Mouse (Mus musculus): Measurements from ENCODE around the gene Rgs18.

DNA sequence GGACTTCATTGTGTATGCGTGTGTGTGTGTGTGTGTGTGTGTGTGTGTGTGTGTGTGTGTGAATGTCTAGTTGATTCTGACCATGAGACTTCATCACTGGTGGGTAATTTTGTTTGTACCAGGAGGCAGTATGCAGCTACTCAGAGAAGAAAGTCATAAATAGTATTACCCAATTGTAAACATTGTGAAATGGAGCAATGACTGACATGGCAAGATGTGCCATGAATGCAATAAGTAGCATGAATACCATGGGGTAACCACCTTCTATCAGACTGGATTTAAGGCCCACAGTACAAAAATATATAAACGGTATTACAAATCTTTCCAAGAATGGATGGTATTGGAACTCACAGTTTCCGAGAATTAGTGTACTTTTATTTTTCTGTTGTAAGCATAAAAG, 14.4 kb downstream of the Rgs18 start:
- TF ChIP-seq CTCF (conservative IDR thresholded peaks at IDR 0.05; ENCODE audit: low read length): no peak
- no peak for TF ChIP-seq NANOG (IDR thresholded peaks at IDR 0.05; ENCODE audit: borderline replicate concordance, low read length)
- no peak for TF ChIP-seq POU5F1 (IDR thresholded peaks at IDR 0.05; ENCODE audit: borderline replicate concordance, low read length)

Data from E14TG2a.4 (cell line).